Mouse (Mus musculus) neutrophil, adult 5-6 weeks (primary cell): ENCODE measurements around the gene 2610318N02Rik. TPM values are rescaled to one million over a fixed set of nuclear protein-coding genes. Genes with fewer than 3 reads are reported as not detected.

Experiments
- ATAC-seq: fragments of 151-379, 151-347 bp; 2 replicates; pipeline ENCODE4 v1.8.0; 2017; ENCODE audit warnings: mild to moderate bottlenecking, moderate TSS enrichment; ENCODE audit not compliant: insufficient number of reproducible peaks, poor library complexity, low FRiP score, severe bottlenecking; ENCODE audit errors: extremely low read depth
- total RNA-seq: library from RNA; stranded (forward); fragments of 200-1000 nt; gene quantifications from 2 replicates; pipeline ENCODE4 v1.2.3, GENCODE M21; 2017

2610318N02Rik gene
- total RNA-seq, 1 experiment from 2014 or later, result not detected

- ATAC-seq, result no peak
Measured at GRCm38 (mm10) chr16:17121569-17121968, 3.4 kb downstream of the 2610318N02Rik start.

GRCm38 (mm10) chr16:17117309-17117799 lies 7.6 kb downstream of the 2610318N02Rik start:
- ATAC-seq, result no peak

DNA sequence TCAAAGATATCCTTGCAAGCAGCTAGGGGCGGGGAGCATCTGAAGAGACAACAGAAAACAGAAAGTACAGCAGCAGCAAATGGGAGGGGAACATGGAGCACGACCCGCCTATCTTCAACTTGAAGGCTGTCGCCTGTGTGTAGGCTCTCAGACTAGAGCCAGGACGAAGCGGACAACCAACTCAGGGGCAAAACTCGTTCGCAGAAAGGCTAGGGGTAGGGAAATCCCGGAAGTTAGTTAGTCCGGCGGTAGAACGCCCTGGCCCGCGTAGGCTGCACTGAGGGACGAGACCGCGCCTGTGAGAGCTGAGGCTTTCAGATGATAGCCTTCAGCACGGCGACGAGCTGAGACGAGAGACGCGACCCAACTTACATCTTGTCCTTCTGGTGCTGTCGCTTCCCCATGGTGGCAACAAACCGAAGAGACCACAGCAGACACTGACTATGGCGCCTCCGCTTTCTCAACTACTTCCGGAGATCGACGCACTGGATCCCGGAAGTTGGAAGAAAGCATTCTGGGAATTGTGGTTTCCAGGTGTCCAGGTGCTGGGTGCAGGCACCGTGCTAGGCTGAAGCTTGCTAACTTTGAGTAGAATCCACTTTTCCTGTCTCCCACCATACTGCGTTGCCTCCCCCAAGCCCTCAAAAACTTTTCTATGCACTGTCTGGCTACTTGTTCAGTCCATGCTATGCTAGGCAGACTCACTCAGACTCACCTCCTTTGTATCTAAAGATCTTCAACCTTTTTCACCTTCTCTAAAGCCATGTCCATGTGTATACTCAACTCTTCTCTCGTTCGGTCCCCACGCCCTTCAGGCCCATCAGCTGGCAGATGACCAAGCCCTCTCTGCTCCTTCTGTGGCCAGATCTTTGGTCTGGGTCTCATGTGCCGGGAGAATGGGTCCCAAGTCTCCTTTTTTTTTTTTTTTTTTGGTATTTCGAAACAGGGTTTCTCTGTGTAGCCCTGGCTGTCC lies 13.9 kb downstream of the 2610318N02Rik start, which contains the start of gene Ppil2:
Gene Ppil2, minus strand, starts transcription at position 487 of the 973 bp plus-strand sequence.
- ATAC-seq, result peak; percentile 85

DNA sequence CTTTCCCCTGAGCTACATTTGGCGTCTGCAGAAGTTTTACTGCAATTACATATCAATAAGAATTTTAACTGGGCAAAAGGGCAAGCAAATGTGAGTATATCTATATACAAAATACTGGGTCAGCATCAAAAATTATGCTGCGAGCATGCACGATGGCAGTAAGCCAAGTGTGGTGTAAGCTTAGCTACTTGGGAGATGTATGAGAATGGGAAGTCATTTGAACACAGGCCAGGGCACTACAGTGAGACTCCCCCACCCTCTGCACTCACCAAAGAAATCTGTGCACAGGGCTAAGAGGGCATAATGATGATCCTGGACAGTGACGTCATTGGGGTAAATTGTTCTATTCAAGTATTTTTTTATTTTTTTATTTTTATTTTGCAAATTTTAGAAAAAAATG lies 20.4 kb downstream of the 2610318N02Rik start:
- ATAC-seq, result no peak

DNA sequence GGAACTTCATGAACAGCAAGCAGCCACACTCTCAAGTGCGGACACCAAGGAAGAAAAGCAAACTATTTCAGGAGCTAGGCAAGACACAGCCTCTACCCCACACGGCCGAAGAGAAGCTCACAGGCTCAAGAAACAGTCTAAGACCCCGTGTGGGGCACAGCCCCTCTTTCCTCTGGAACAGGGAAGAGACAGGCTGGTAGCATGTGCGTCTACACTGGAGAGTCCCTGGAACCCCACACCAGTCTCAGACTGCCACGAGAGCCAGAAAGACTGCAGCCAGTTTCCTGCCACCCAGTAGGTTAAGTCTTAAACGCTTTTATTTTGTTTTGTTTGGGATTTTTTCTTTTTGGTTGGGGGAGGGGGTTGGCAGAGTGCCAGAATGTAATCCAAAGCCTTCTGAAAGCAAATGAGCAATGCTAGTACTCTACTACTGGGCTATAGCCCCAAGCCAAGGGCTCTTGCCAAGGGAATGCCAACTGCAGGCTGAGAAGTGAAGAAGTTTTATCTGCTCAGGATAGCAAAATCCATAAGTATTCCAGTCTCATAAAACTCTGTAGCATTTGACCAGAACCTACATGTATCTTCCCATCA lies 22.2 kb downstream of the 2610318N02Rik start:
- no peak for ATAC-seq

- no peak for ATAC-seq
Measured at GRCm38 (mm10) chr16:17096938-17097337, 28.0 kb downstream of the 2610318N02Rik start.

- no peak for ATAC-seq
Measured at GRCm38 (mm10) chr16:17088346-17088745, 36.6 kb downstream of the 2610318N02Rik start.

- ATAC-seq, result no peak
Measured at GRCm38 (mm10) chr16:17086669-17087193, 38.2 kb downstream of the 2610318N02Rik start.

- ATAC-seq, result no peak
Measured at GRCm38 (mm10) chr16:17086241-17086640, 38.7 kb downstream of the 2610318N02Rik start.

DNA sequence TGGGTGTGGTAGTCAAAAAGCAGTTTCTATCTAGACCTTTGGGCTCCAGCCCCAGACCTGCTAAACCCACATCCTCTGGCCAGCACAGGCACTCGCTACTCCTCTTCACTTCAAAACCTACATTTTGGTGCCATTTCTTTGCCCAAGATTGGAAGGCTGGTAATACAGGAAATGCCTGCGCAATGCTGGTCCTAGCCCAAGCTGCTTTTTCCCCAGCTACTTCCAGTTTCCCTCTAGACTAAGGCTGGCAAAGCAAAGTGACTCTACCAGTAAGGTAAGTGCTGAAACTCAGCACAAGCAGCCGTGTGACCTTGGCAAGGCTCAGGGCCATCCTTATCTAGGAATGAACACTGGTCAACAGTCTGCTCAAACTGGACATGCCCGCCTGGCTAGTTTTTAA lies 39.3 kb downstream of the 2610318N02Rik start:
- ATAC-seq, result no peak

GRCm38 (mm10) chr16:17082121-17082792 lies 42.7 kb downstream of the 2610318N02Rik start:
- ATAC-seq, result no peak

GRCm38 (mm10) chr16:17078101-17078500 lies 46.9 kb downstream of the 2610318N02Rik start:
- ATAC-seq, result no peak

DNA sequence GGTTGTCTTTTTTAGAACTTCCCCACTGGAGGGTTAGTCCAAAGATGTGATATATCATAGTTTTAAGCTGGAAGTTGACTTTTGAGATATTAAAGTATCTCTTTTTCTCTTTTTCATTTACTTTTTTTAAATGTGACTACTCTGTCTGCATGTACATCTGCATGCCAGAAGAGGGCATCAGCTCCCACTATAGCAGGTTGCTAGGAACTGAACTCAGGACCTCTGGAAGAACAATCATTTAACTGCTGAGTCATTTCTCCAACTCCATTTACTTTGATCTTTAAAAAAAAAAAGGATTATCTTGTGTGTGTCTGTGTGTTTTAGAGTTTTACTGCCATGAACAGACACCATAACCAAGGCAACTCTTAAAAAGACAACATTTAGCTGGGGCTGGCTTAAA lies 48.1 kb downstream of the 2610318N02Rik start:
- no peak for ATAC-seq

DNA sequence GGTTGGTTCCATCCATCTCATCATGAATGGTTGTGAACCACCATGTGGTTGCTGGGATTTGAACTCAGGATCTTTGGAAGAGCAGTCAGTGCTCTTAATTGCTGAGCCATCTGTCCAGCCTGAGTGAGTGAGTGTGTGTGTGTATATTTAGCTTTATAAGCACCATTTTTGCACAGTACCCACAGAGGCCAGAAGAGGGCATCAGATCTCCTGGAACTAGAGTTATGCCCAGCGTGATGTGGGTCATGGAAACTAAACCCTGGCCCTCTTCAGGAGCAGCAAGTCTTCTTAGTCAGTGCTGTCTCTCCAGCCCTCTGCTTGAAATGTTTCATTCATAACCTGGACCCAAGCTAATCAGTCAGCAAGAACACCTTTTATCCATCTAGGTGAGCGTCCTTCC lies 48.7 kb downstream of the 2610318N02Rik start:
- no peak for ATAC-seq

- no peak for ATAC-seq
Measured at GRCm38 (mm10) chr16:17073000-17073399, 52.0 kb downstream of the 2610318N02Rik start.

DNA sequence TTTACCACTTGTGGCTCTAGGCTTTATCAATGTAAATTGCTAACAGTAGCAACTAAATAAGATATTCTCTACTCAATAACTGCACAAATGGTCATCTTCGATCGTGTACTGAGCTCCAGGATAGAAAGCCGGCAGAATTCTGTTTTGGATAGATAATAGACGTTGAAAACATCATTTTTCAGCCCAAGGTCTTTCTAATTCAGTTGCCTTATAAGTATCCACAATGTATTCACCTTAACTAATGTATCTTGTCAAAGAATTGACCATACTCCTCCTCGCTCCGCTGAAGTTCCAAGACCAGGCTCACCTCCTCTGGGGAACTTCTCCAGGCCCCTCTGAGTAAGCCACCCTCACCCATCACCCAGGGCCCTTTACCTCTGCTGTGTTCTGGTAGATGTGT lies 54.3 kb downstream of the 2610318N02Rik start:
- no peak for ATAC-seq

- ATAC-seq, result peak; percentile 56; the same call in 1 of the 2 replicates
Measured at GRCm38 (mm10) chr16:17069511-17070443, 55.2 kb downstream of the 2610318N02Rik start, which contains the start of gene Ypel1. Ypel1 (plus strand) TSS chr16:17069696.

- no peak for ATAC-seq
Measured at GRCm38 (mm10) chr16:17067552-17067951, 57.4 kb downstream of the 2610318N02Rik start.
